18 mouse cellular contexts compared by ENCODE assay signal in genomic region chr7:100448530-100448929, GRCm38 (mm10). TPM values are rescaled to one million over a fixed set of nuclear protein-coding genes. Genes with fewer than 3 reads are reported as not detected.
"Had no signal": no experiment of that assay in that cellular context is flagged by ENCODE, and none has a peak within 500 bp of the region (broad histone marks: within the 10 kb centered on the region; RNA-seq: fewer than 3 reads in every experiment).

No protein-coding gene starts in this region.

- H3K27me3 ChIP-seq: liver, embryonic 15.5 days; midbrain, embryonic 13.5 days; neural tube, embryonic 13.5 days had no signal

- DNase-seq: kidney, adult 8-10 months; kidney, postnatal 25 days; lung, adult 2 months; retina, postnatal 1 day; right cerebral cortex, postnatal 14 days; thymus, adult 2 months; thymus, postnatal 25 days had no signal

- H3K4me1 ChIP-seq: limb, embryonic 10.5 days; liver, embryonic 15.5 days; midbrain, embryonic 13.5 days; neural tube, embryonic 13.5 days had no signal

- H3K9ac ChIP-seq: liver, embryonic 15.5 days; midbrain, embryonic 13.5 days; neural tube, embryonic 13.5 days had no signal

- H3K27ac ChIP-seq: left cerebral cortex, adult 2 months; limb, embryonic 10.5 days; liver, embryonic 15.5 days; macrophage; midbrain, embryonic 13.5 days; neural tube, embryonic 13.5 days had no signal

- H3K4me2 ChIP-seq: liver, embryonic 11.5 days; liver, embryonic 15.5 days; midbrain, embryonic 13.5 days; neural tube, embryonic 13.5 days had no signal

- ATAC-seq: intestine, postnatal 0 days; lung, postnatal 0 days; midbrain, embryonic 13.5 days had no signal

- H3K9me3 ChIP-seq: limb, embryonic 10.5 days; liver, embryonic 15.5 days; midbrain, embryonic 13.5 days; neural tube, embryonic 13.5 days had no signal

- H3K4me3 ChIP-seq: left cerebral cortex, adult 2 months; limb, embryonic 10.5 days; liver, embryonic 15.5 days; midbrain, embryonic 13.5 days; myocyte; neural tube, embryonic 13.5 days had no signal

RNA-seq across cellular contexts. Expression of gene Ucp3, which starts 24.3 kb away (rescaled TPM):
- polyA plus RNA-seq: intestine, postnatal 0 days; limb, embryonic 10.5 days; liver, embryonic 11.5 days; macrophage; midbrain, embryonic 13.5 days; neural tube, embryonic 13.5 days; stomach, embryonic 14.5 days had no signal
